Mouse (Mus musculus) thymus, postnatal 25 days (tissue): ENCODE measurements at regions not wholly inside any gene's neighbourhood (a gene's known extent, or its start where the extent isn't known, plus 50 kb on each side); places are given as distances from the start of the nearest gene placed in this dataset.

ENCODE experiments used
- DNase-seq: peaks from one replicate; pipeline ENCODE4 v3.0.0; 2022

GRCm38 (mm10) chr10:21740256-21740655 lies 141.7 kb upstream of the Sgk1 start:
- no peak for DNase-seq

- DNase-seq, result no peak
Measured at GRCm38 (mm10) chr10:21741575-21741974, 140.4 kb upstream of the Sgk1 start.

- no peak for DNase-seq
Measured at GRCm38 (mm10) chr10:21741976-21742745, 139.8 kb upstream of the Sgk1 start.

GRCm38 (mm10) chr10:21743396-21743795 lies 138.6 kb upstream of the Sgk1 start:
- no peak for DNase-seq

- no peak for DNase-seq
Measured at GRCm38 (mm10) chr10:21744341-21744955, 137.5 kb upstream of the Sgk1 start.

GRCm38 (mm10) chr10:21745940-21746487 lies 136.0 kb upstream of the Sgk1 start:
- DNase-seq, result no peak

- DNase-seq, result no peak
Measured at GRCm38 (mm10) chr10:21746713-21747112, 135.3 kb upstream of the Sgk1 start.

GRCm38 (mm10) chr10:21751326-21751725 lies 130.7 kb upstream of the Sgk1 start:
- no peak for DNase-seq

- no peak for DNase-seq
Measured at GRCm38 (mm10) chr10:21752392-21752791, 129.6 kb upstream of the Sgk1 start.

GRCm38 (mm10) chr10:21754763-21755548 lies 127.0 kb upstream of the Sgk1 start:
- no peak for DNase-seq

GRCm38 (mm10) chr10:21755717-21756116 lies 126.3 kb upstream of the Sgk1 start:
- DNase-seq, result no peak

- no peak for DNase-seq
Measured at GRCm38 (mm10) chr10:21756811-21757210, 125.2 kb upstream of the Sgk1 start.

GRCm38 (mm10) chr10:21758122-21758521 lies 123.9 kb upstream of the Sgk1 start:
- DNase-seq, result no peak

- DNase-seq, result no peak
Measured at GRCm38 (mm10) chr10:21762516-21762915, 119.5 kb upstream of the Sgk1 start.

- DNase-seq, result no peak
Measured at GRCm38 (mm10) chr10:21763017-21763964, 118.7 kb upstream of the Sgk1 start.

- no peak for DNase-seq
Measured at GRCm38 (mm10) chr10:21764090-21764489, 117.9 kb upstream of the Sgk1 start.

- DNase-seq, result no peak
Measured at GRCm38 (mm10) chr10:21764891-21765290, 117.1 kb upstream of the Sgk1 start.

GRCm38 (mm10) chr10:21773548-21773947 lies 108.4 kb upstream of the Sgk1 start:
- DNase-seq, result no peak

GRCm38 (mm10) chr10:21775441-21775840 lies 106.5 kb upstream of the Sgk1 start:
- DNase-seq, result no peak

GRCm38 (mm10) chr10:21775911-21776761 lies 105.8 kb upstream of the Sgk1 start:
- DNase-seq, result no peak

GRCm38 (mm10) chr10:21776762-21777080 lies 105.3 kb upstream of the Sgk1 start:
- DNase-seq, result no peak
